Comparison of ENCODE assay signal across 20 mouse cellular contexts in genomic region chr2:128839501-128839900, GRCm38 (mm10).
"Had no signal": no experiment of that assay in that cellular context is flagged by ENCODE, and none has a peak within 500 bp of the region (broad histone marks: within the 10 kb centered on the region; RNA-seq: fewer than 3 reads in every experiment).

No protein-coding gene starts in this region.

- H3K9me3 ChIP-seq: limb, embryonic 12.5 days; limb, embryonic 15.5 days; liver, embryonic 15.5 days; midbrain, embryonic 10.5 days; midbrain, embryonic 13.5 days; neural tube, embryonic 13.5 days; stomach, embryonic 15.5 days had no signal

- DNase-seq: kidney, adult 18-20 months; kidney, adult 9 months; kidney, postnatal 14 days; kidney, postnatal 4 days; left cerebral cortex, postnatal 4 days; lung, postnatal 10 days; lung, postnatal 4 days; retina, postnatal 1 day; right cerebral cortex, postnatal 25 days; spleen, adult 18-20 months; thymus, postnatal 25 days had no signal

- H3K27me3 ChIP-seq: limb, embryonic 12.5 days; limb, embryonic 15.5 days; liver, embryonic 15.5 days; midbrain, embryonic 13.5 days; neural tube, embryonic 13.5 days; stomach, embryonic 15.5 days had no signal

- ATAC-seq: midbrain, embryonic 13.5 days; midbrain, embryonic 16.5 days had no signal

- H3K4me3 ChIP-seq: limb, embryonic 12.5 days; limb, embryonic 15.5 days; liver, embryonic 15.5 days; midbrain, embryonic 10.5 days; midbrain, embryonic 13.5 days; myocyte; neural tube, embryonic 13.5 days; stomach, embryonic 15.5 days had no signal

- H3K27ac ChIP-seq: limb, embryonic 12.5 days; limb, embryonic 15.5 days; liver, embryonic 15.5 days; midbrain, embryonic 10.5 days; midbrain, embryonic 13.5 days; neural tube, embryonic 13.5 days; stomach, embryonic 15.5 days had no signal

- H3K9ac ChIP-seq: limb, embryonic 12.5 days; limb, embryonic 15.5 days; liver, embryonic 15.5 days; midbrain, embryonic 13.5 days; neural tube, embryonic 13.5 days; stomach, embryonic 15.5 days had no signal

- H3K4me1 ChIP-seq: limb, embryonic 12.5 days; limb, embryonic 15.5 days; liver, embryonic 15.5 days; midbrain, embryonic 10.5 days; midbrain, embryonic 13.5 days; neural tube, embryonic 13.5 days; stomach, embryonic 15.5 days had no signal

- H3K4me2 ChIP-seq: limb, embryonic 12.5 days; limb, embryonic 15.5 days; liver, embryonic 15.5 days; midbrain, embryonic 13.5 days; neural tube, embryonic 13.5 days; stomach, embryonic 15.5 days had no signal
